Mouse (Mus musculus): Measurements from ENCODE around the gene Sbk3. TPM values are rescaled to one million over a fixed set of nuclear protein-coding genes. Genes with fewer than 3 reads are reported as not detected.
A peak's percentile ranks its signal among the peaks of the same experiment; 100 is the strongest.

Gene Sbk3
- polyA plus RNA-seq, 1 experiment from 2014 or later, result 0.27 TPM

DNA sequence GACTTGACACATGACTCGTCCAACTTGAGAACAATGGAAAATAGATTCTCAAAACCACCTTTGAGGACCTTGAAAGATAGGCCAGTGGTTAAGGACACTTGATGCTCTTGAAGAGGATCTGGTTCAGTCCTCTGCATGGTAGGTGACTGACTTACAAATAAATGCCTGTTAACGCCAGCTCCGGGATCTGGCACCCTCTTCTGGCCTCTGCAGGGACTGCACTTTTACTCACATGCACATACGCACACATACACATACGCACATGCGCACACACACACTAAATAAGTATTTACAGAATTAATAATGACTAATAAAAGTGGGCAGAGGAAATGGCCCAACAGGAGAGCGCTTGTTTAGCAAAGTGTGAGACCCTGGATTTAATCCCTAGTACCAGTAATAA is 5.9 kb upstream of the Sbk3 start:
- 90% methylated on average over 7 of the region's 7 CpGs for WGBS
- Histone ChIP-seq H3K9me3 (no peaks in the 10 kb centered on the region), H3K36me3 (no peaks in the 10 kb centered on the region), H3K27ac (replicated peaks) (no peak overlapping the region), H3K9ac (replicated peaks) (no peak overlapping the region), H3K4me2 (replicated peaks) (no peak overlapping the region), H3K4me3 (no peak overlapping the region), H3K4me1 (no peaks in the 10 kb centered on the region), H3K27me3 (no peaks in the 10 kb centered on the region)
- ATAC-seq (replicated peaks), result no peak

GRCm38 (mm10) chr7:4975455-4975854 is 4.5 kb upstream of the Sbk3 start:
- H3K4me2 ChIP-seq (replicated peaks), result no peak overlapping the region
- no peak overlapping the region for H3K9ac ChIP-seq (replicated peaks)
- 71% methylated on average over 4 of the region's 4 CpGs for WGBS
- no peaks in the 10 kb centered on the region for H3K27me3 ChIP-seq
- no peak for ATAC-seq (replicated peaks)
- no peak overlapping the region for H3K4me3 ChIP-seq
- H3K4me1 ChIP-seq, result no peaks in the 10 kb centered on the region
- no peaks in the 10 kb centered on the region for H3K9me3 ChIP-seq
- H3K36me3 ChIP-seq, result no peaks in the 10 kb centered on the region
- H3K27ac ChIP-seq (replicated peaks), result no peak overlapping the region

DNA sequence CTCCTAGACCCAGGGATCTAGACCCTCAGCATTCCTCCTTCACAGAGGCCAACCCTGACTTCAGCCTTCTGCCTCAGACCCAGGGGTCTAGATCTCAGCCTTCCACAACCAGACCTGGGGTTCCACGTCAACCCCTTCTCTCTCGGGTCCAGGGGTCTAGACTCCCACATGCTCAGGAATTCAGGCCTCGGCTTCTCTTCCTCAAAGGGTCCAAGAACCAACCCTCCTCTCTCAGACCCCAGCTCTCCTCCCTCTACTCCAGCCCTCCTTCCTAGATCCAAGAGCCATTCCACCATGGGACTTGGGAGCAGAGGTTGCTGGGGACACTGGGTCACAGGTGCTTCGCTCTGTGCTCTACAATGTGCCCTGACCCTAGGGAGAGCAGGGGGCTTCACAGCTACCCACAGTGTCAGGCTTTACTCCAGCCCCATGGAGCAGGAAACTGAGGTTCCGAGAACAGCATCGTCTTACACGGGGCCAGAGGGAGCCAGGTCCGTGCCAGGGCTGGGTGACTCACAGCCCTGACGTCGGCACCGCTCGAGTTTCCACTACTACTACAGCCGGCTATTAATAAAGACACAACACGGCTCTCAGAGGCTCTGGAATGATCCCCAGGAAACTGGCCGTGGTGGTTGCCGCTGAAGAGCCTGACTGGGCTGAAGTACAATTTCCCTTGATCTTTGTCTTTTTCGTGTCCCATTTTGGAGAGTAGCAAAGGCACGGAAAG is 1.5 kb upstream of the Sbk3 start:
- no peak for ATAC-seq (replicated peaks)
- Histone ChIP-seq H3K9ac (replicated peaks) (no peak overlapping the region), H3K27ac (replicated peaks) (no peak overlapping the region), H3K9me3 (no peaks in the 10 kb centered on the region), H3K4me2 (replicated peaks) (no peak overlapping the region), H3K36me3 (no peaks in the 10 kb centered on the region), H3K4me3 (no peak overlapping the region), H3K27me3 (no peaks in the 10 kb centered on the region), H3K4me1 (no peaks in the 10 kb centered on the region)
- 84% methylated on average over 18 of the region's 18 CpGs for WGBS

GRCm38 (mm10) chr7:4971710-4972109 is 742 bp upstream of the Sbk3 start:
- Histone ChIP-seq H3K9me3 (no peaks in the 10 kb centered on the region), H3K4me2 (replicated peaks) (no peak overlapping the region), H3K4me1 (no peaks in the 10 kb centered on the region), H3K27ac (replicated peaks) (no peak overlapping the region), H3K4me3 (no peak overlapping the region), H3K27me3 (no peaks in the 10 kb centered on the region), H3K36me3 (no peaks in the 10 kb centered on the region), H3K9ac (replicated peaks) (no peak overlapping the region)
- ATAC-seq (replicated peaks), result no peak
- 28% methylated on average over 7 of the region's 7 CpGs for WGBS

DNA sequence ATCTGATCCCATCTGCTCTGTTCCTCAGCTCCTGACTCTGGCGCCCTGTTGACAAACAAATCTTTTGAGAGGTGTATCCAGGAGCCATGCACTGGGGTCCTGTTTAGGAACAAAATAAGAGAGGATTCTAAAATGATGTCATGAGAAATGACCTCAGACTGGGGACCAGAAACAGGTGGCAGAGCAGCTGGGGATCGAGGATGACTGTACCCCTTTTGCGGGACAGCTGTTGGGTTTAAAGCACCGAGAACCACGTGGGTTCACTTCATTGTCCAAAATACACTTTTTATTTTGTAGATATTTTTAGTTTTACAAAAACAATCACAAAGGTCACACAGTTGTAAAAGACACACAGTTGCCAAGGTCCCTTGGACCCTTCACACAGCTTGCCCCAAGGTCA is 6.0 kb downstream of the Sbk3 start:
- Histone ChIP-seq H3K27me3 (no peaks in the 10 kb centered on the region), H3K4me2 (replicated peaks) (no peak overlapping the region), H3K4me1 (no peaks in the 10 kb centered on the region), H3K9me3 (no peaks in the 10 kb centered on the region), H3K9ac (replicated peaks) (no peak overlapping the region), H3K27ac (replicated peaks) (no peak overlapping the region), H3K36me3 (no peaks in the 10 kb centered on the region), H3K4me3 (no peak overlapping the region)
- ATAC-seq (replicated peaks), result no peak
- WGBS, result 88% methylated on average over 5 of the region's 5 CpGs

DNA sequence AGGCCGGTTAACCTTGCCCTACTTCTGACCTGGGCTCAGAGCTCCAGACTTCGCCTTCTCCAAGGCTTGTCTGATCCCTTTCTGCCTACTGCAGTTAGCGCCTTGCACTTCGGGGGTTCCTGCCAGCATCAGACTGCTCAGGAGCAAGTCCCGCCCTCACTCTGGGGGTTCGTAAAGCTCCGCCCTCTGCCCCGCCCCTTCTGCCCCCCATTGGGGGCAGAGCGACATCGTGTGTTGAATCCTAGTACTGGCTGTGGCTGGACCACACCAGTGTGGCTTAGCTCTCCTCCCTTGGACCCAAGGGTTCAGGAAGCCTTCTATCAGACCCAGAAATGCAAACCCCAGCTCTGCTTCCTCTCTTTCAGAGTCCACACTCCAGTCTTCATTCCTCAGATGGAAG is 6.7 kb downstream of the Sbk3 start, which contains the start of gene Sbk2:
Gene Sbk2 (minus strand): TSS at position 135 of the 400 bp plus-strand sequence.
- no peaks in the 10 kb centered on the region for H3K36me3 ChIP-seq
- H3K9me3 ChIP-seq, result no peaks in the 10 kb centered on the region
- no peak within 1 kb of the TSS for H3K9ac ChIP-seq (replicated peaks)
- peak; percentile 60; the same call in 1 of the 2 replicates for ATAC-seq (replicated peaks)
- no peak within 1 kb of the TSS for H3K27ac ChIP-seq (replicated peaks)
- H3K4me1 ChIP-seq, result no peaks in the 10 kb centered on the region
- H3K4me2 ChIP-seq (replicated peaks), result no peak within 1 kb of the TSS
- no peaks in the 10 kb centered on the region for H3K27me3 ChIP-seq
- no peak within 1 kb of the TSS for H3K4me3 ChIP-seq
- 5% methylated on average over 10 of the region's 10 CpGs for WGBS

- ATAC-seq (replicated peaks), result no peak
- WGBS, result 71% methylated on average over 5 of the region's 5 CpGs
Observed at GRCm38 (mm10) chr7:4963527-4963926, 7.4 kb downstream of the Sbk3 start.

GRCm38 (mm10) chr7:4957361-4957760 is 13.6 kb downstream of the Sbk3 start:
- no peak overlapping the region for H3K4me3 ChIP-seq
- H3K9ac ChIP-seq (replicated peaks), result no peak overlapping the region
- ATAC-seq (replicated peaks), result no peak
- H3K36me3 ChIP-seq, result no peaks in the 10 kb centered on the region
- 85% methylated on average over 10 of the region's 10 CpGs for WGBS
- H3K4me1 ChIP-seq, result peaks cover 4% of the 10 kb centered on the region; the same call in 1 of the 2 replicates
- no peak overlapping the region for H3K27ac ChIP-seq (replicated peaks)
- H3K4me2 ChIP-seq (replicated peaks), result no peak overlapping the region
- H3K27me3 ChIP-seq, result no peaks in the 10 kb centered on the region
- no peaks in the 10 kb centered on the region for H3K9me3 ChIP-seq

More at GRCm38 (mm10) chr7:4963527-4963926, 7.4 kb downstream of the Sbk3 start:
- Histone ChIP-seq H3K4me3 (no peak overlapping the region), H3K9ac (replicated peaks) (no peak overlapping the region), H3K4me2 (replicated peaks) (no peak overlapping the region), H3K4me1 (no peaks in the 10 kb centered on the region), H3K36me3 (no peaks in the 10 kb centered on the region), H3K27ac (replicated peaks) (no peak overlapping the region), H3K9me3 (no peaks in the 10 kb centered on the region), H3K27me3 (no peaks in the 10 kb centered on the region)

DNA sequence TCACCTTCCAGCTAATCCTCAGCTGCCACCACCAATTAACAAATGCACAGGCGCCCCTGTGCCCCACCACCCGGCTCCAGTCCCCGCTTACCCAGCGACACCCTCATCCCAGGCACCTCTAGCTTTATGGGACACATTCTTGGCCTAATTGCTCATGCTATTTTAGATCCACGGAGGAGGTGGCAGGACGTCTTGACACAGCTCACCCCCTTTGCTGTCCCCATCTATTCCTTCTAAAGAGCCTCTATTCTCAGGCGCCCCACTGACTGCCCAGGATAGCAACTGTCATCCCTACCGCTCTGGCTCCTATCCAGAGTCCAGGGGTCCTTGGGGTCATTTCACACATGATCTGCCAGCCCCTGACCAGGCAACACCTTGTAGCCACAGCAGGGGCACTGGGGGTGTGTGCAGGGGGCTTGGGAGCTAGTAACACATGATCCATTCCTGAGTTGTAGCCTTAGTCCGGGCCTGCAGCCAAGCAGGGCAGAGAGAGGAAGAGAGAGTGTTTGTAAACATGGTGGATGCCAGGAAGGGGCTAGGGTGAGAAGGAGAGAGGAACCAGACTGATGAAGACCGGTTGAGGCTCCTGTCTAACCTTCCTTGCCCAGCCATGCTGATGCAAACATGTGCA is 17.0 kb downstream of the Sbk3 start:
- H3K4me3 ChIP-seq, result no peak overlapping the region
- H3K36me3 ChIP-seq, result no peaks in the 10 kb centered on the region
- no peaks in the 10 kb centered on the region for H3K9me3 ChIP-seq
- no peak overlapping the region for H3K9ac ChIP-seq (replicated peaks)
- ATAC-seq (replicated peaks), result no peak
- H3K27me3 ChIP-seq, result no peaks in the 10 kb centered on the region
- H3K4me2 ChIP-seq (replicated peaks), result no peak overlapping the region
- WGBS, result 32% methylated on average over 10 of the region's 10 CpGs
- H3K27ac ChIP-seq (replicated peaks), result no peak overlapping the region
- H3K4me1 ChIP-seq, result peaks cover 4% of the 10 kb centered on the region; the same call in 1 of the 2 replicates

GRCm38 (mm10) chr7:4950561-4951342 is 20.2 kb downstream of the Sbk3 start:
- no peaks in the 10 kb centered on the region for H3K27me3 ChIP-seq
- no peak overlapping the region for H3K9ac ChIP-seq (replicated peaks)
- H3K27ac ChIP-seq (replicated peaks), result no peak overlapping the region
- H3K4me1 ChIP-seq, result peaks cover 4% of the 10 kb centered on the region; the same call in 1 of the 2 replicates
- H3K9me3 ChIP-seq, result no peaks in the 10 kb centered on the region
- no peak overlapping the region for H3K4me3 ChIP-seq
- no peaks in the 10 kb centered on the region for H3K36me3 ChIP-seq
- no peak for ATAC-seq (replicated peaks)
- H3K4me2 ChIP-seq (replicated peaks), result no peak overlapping the region
- WGBS, result 87% methylated on average over 19 of the region's 19 CpGs

DNA sequence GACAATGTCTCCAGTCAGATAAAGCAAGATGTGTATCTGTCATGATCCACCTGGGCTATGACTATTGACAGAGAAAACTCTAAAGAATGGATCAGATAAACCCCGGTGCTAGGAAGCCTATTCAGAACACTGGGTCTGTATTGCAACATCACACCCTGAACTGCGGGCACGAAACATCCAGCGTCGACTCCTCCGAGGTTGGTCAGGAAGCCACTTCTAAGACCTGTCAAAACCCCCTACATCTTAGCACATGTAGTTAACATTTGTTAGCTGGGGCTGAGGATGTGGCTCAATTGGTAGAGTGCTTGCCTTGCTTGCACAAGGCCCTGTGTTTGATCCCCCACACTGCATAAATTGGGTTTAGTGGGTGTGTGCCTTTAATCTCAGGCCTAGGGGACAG is 22.6 kb downstream of the Sbk3 start:
- Histone ChIP-seq H3K4me1 (0 out of 2 replicates have a peak, but pooled peaks cover 1% of the 10 kb centered on the region), H3K4me3 (no peak overlapping the region), H3K9me3 (no peaks in the 10 kb centered on the region), H3K27ac (replicated peaks) (no peak overlapping the region), H3K27me3 (no peaks in the 10 kb centered on the region), H3K4me2 (replicated peaks) (no peak overlapping the region), H3K36me3 (no peaks in the 10 kb centered on the region), H3K9ac (replicated peaks) (no peak overlapping the region)
- WGBS, result 83% methylated on average over 6 of the region's 6 CpGs
- no peak for ATAC-seq (replicated peaks)

DNA sequence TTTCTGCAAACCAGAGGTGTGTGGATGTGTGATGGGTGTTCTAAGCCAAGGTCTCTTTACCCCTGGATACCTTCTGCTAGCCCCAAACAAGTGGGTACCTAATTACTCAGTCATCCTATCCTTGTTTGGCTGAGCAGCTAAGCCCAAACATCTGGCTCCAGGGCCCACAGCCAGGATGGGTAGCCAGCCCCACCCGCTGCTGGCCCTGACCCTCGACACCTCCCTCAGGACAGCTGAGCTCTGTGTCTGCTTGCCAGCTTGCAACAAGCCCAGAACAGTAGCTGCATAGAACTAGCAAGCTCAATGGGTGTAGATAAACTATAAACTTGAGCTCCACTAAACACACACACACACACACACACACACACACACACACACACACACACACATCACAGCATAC is 23.1 kb downstream of the Sbk3 start:
- H3K4me3 ChIP-seq, result no peak overlapping the region
- no peaks in the 10 kb centered on the region for H3K36me3 ChIP-seq
- no peak overlapping the region for H3K4me2 ChIP-seq (replicated peaks)
- no peak overlapping the region for H3K9ac ChIP-seq (replicated peaks)
- H3K27ac ChIP-seq (replicated peaks), result no peak overlapping the region
- no peaks in the 10 kb centered on the region for H3K9me3 ChIP-seq
- no peaks in the 10 kb centered on the region for H3K27me3 ChIP-seq
- H3K4me1 ChIP-seq, result 0 out of 2 replicates have a peak, but pooled peaks cover 2% of the 10 kb centered on the region
- WGBS, result 58% methylated on average over 2 of the region's 2 CpGs
- ATAC-seq (replicated peaks), result no peak
